Mouse (Mus musculus) large intestine, adult 2 months (tissue): ENCODE measurements around the gene Stard7. TPM values are rescaled to one million over a fixed set of nuclear protein-coding genes. Genes with fewer than 3 reads are reported as not detected.

Experiments used
- DNase-seq: peaks from one replicate; pipeline ENCODE4 v3.0.0-alpha.2; 2012; ENCODE audit warnings: low read depth, low spot score
- WGBS: fragments of 180-500 bp; shearing (Covaris S2); methylation state at CpG from one replicate; pipeline ENCODE4 v1.1.7; 2018; 5-methylcytosine and 5-hydroxymethylcytosine counted together
- polyA plus RNA-seq: library from polyadenylated mRNA; depleted of rRNA; stranded (reverse); fragments of >200 nt; gene quantifications from 2 replicates; pipeline ENCODE4 v1.2.3, GENCODE M21; 2012; rRNA removed

The Stard7 gene
- polyA plus RNA-seq, 1 experiment = 35.8 TPM

DNA sequence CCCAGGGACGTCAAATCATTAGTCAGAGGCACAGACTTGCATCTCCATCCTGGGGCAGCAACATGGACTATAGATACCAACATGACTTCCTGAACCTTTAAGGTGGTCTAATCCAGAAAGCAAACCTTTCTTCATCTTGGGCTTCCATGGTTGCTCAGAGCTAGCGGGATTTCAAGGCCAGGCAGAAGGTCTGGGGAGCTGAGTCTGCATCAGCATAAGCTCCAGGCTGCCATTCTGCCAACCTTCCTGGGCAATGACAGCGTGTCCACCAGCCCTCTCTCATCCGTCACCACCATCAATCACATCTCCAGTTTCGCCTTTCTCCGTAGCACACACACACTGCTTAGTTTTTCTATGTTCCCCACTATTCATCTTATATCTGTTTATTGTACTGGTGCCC is 69.2 kb downstream of the Stard7 start:
- no peak for DNase-seq
- 75% methylated on average over 6 of the region's 6 CpGs for WGBS

DNA sequence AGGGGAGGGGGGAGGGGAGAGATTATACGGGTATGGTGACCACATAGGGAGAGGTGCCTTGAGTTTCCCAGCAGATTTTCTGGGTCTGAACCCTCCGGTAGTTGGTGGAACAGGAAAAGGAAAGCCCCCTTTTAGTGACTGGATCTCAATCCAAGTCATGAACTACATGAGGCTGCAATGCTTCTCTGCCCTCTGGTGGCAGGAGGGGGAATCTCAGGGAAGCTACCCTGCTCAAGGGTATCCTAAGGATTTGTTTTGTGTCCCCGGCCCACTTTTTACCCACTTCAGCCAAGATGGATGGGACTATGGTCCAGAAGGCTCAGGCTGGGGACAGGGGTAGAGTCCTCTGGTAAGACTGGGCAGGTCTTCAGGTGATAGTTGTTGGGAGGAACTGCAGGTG is 71.1 kb downstream of the Stard7 start:
- DNase-seq = no peak
- WGBS = 6% methylated on average over 3 of the region's 3 CpGs

DNA sequence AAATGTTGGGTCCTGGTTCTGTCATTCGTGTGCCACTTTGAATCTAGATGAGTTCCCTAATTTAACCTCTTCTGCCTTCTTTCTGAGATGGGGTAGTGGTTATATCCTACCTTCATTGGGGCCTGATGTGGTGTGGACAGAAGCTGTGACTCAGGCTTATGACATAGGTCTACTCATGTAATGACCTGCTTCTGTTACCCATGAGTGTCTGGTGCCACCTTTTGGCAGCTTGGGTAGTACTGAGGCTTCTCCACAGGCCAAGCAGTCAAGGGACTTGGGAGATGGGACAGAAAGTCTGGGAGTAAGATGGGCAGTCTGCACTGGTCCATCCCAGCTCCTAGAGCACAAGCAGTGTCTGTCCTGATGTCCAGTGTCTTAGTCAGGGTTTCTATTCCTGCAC is 76.3 kb downstream of the Stard7 start:
- DNase-seq = no peak
- 37% methylated on average over 1 of the region's 1 CpGs for WGBS

DNA sequence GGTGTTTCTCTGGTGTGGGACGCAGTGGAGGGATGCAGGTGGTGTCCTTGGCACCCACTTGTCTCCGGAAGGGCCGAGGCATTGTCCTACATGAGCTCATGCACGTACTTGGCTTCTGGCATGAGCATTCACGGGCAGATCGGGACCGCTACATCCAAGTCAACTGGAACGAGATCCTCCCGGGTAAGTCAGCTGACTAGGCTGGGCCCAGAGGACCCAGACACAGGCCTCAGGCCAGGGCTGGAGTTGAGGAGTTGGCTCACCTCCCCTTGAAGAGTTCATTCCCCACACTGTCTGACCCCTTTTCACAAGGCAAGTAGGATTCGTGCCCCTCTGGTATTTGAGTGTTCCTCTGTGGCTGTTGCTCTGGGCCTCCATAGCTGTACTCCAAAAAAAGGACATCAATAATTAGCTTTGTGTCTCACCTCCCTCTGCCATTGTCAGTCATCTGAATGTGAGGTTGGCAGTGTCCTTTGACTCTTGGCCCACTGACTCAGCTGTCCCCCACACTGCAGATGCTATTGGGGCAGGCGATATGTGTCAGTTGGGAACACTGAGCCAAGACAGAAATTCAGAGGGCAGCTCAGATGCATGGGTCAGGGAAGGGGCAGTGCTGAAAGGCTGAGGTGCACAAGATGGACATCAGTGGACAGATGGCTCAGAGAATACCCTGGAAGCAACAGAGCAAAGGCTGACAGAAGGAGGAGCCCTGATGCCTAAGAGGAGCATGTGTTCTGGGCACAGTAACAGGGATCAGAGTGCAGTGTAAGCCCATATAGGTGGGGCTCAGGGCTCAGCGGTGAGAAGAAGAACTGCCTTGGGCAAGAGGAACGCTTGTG is 77.3 kb downstream of the Stard7 start:
- DNase-seq = no peak
- 67% methylated on average over 13 of the region's 13 CpGs for WGBS

Other genes starting within 250 kb of the Stard7 start
- 13.2 and 14.3 TPM in 2 replicates for gene Blvra, start 199.6 kb upstream of the Stard7 start, polyA plus RNA-seq
- gene Ncaph, start 136.3 kb upstream of the Stard7 start, polyA plus RNA-seq = 6.9 TPM in 2 replicates
- 5.0 and 7.9 TPM in 2 replicates for gene Itpripl1, start 126.8 kb upstream of the Stard7 start, polyA plus RNA-seq
- 1.2 TPM in 2 replicates for gene 1810024B03Rik, start 61.9 kb upstream of the Stard7 start, polyA plus RNA-seq
- gene Snrnp200, start 61.8 kb upstream of the Stard7 start, polyA plus RNA-seq = 25.9 and 41.1 TPM in 2 replicates
- gene Ciao1, start 22.4 kb upstream of the Stard7 start, polyA plus RNA-seq = 57.6 and 58.5 TPM in 2 replicates
- 67.4 and 99.6 TPM in 2 replicates for gene Tmem127, start 22.3 kb upstream of the Stard7 start, polyA plus RNA-seq
- 8.4 and 8.7 TPM in 2 replicates for gene Dusp2, start 65.9 kb downstream of the Stard7 start, polyA plus RNA-seq
- gene Astl, start 68.4 kb downstream of the Stard7 start, polyA plus RNA-seq = not detected in 2 replicates
- gene Adra2b, start 93.0 kb downstream of the Stard7 start, polyA plus RNA-seq = 0.71 and 0.91 TPM in 2 replicates
- gene Gpat2, start 155.0 kb downstream of the Stard7 start, polyA plus RNA-seq = 0.12 and 0.16 TPM in 2 replicates
- 10.9 and 11.6 TPM in 2 replicates for gene Fahd2a, start 174.3 kb downstream of the Stard7 start, polyA plus RNA-seq